Mouse (Mus musculus): ENCODE data around the gene Spryd4. TPM values are rescaled to one million over a fixed set of nuclear protein-coding genes. Genes with fewer than 3 reads are reported as not detected.

Spryd4 gene
- polyA plus RNA-seq, 1 experiment from 2014 or later, result 32.4 TPM

DNA sequence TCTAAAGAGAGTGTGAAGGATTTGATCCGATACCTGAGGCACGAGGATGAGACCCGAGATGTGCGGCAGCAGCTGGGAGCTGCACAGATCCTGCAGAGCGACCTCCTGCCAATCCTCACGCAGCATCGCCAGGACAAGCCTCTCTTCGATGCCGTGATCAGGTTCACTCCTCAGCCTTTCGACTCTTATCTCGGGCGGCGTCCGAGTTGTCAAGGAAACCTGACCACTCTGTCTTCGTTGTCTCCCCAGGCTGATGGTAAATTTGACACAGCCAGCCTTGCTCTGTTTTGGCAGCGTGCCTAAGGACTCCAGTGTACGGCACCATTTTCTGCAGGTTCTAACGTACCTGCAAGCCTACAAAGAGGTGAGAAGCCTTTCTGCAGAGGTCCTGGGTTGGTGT lies 28.5 kb upstream of the Spryd4 start:
- Histone ChIP-seq H3K9ac (replicated peaks) (no peak overlapping the region), H3K4me3 (replicated peaks) (no peak overlapping the region), H3K27ac (no peak overlapping the region), H3K4me2 (no peak overlapping the region), H3K9me3 (no peaks in the 10 kb centered on the region), H3K4me1 (replicated peaks) (peaks cover 17% of the 10 kb centered on the region), H3K27me3 (no peaks in the 10 kb centered on the region), H3K36me3 (peaks cover 68% of the 10 kb centered on the region)
- no peak for ATAC-seq (ENCODE audit: insufficient number of reproducible peaks, insufficient read depth, low FRiP score, low TSS enrichment, low read depth)
- WGBS, result 95% methylated on average over 18 of the region's 18 CpGs

DNA sequence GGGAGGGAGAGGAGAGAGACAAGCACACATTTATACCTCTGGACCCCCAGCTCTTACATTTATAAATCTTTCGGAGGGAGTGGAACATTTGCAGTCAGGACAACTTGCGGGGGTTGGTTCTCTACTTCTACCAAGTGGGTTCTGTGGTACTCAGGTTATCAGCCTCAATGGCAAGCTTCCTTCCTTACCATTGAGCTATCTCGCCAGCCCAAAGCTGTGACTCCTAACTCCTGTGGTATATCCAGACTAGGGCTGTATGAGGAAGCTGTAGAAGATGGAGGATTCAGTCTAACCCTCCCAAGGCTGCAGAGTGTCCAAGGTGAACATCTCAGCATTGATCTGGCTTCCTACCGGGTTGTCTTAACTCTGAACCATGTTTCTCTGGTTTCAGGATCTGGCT lies 27.5 kb upstream of the Spryd4 start:
- peaks cover 64% of the 10 kb centered on the region for H3K36me3 ChIP-seq
- no peak overlapping the region for H3K9ac ChIP-seq (replicated peaks)
- H3K27ac ChIP-seq, result no peak overlapping the region
- peaks cover 22% of the 10 kb centered on the region for H3K4me1 ChIP-seq (replicated peaks)
- no peak overlapping the region for H3K4me3 ChIP-seq (replicated peaks)
- H3K27me3 ChIP-seq, result no peaks in the 10 kb centered on the region
- H3K4me2 ChIP-seq, result no peak overlapping the region
- no peaks in the 10 kb centered on the region for H3K9me3 ChIP-seq
- no peak for ATAC-seq (ENCODE audit: insufficient number of reproducible peaks, insufficient read depth, low FRiP score, low TSS enrichment, low read depth)
- 93% methylated on average over 4 of the region's 4 CpGs for WGBS

DNA sequence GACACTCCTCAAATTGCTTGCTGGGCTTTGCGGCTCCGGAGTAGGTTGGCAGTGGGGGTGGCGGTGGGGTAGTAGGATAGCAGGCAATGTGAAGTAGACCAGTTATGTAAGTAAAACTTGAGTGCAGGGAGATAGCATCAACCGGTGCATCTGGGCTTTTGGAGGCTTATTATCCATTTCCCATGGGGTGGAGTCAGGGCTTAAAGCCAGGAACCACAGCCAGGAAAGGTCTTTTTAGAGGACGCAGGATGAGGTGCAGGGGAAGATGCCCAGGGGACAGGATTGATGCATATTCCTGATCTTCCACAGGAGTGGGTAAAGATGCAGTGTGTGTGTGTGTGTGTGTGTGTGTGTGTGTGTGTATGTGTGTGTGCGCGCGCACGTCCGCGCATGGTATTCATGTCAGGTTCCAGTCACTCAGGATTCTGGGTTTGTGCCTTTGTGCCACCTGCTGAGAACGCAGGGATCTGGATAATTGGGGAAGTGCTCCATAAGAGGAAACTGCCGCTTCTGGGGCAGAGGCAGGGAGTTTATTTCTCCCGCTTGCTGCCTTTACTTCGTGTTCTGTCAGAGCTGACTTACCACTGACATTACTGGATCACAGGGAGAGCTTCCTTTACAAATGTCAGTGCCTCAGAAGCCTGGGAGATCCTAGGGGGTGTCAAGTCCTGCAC lies 26.3 kb upstream of the Spryd4 start:
- 78% methylated on average over 15 of the region's 15 CpGs for WGBS
- Histone ChIP-seq H3K27ac (peak overlapping the region; percentile 35; the same call in 1 of the 2 replicates), H3K9me3 (no peaks in the 10 kb centered on the region), H3K27me3 (no peaks in the 10 kb centered on the region), H3K9ac (replicated peaks) (no peak overlapping the region), H3K4me1 (replicated peaks) (peaks cover 27% of the 10 kb centered on the region), H3K4me2 (no peak overlapping the region), H3K4me3 (replicated peaks) (no peak overlapping the region), H3K36me3 (peaks cover 57% of the 10 kb centered on the region)
- ATAC-seq (ENCODE audit: insufficient number of reproducible peaks, insufficient read depth, low FRiP score, low TSS enrichment, low read depth), result no peak

DNA sequence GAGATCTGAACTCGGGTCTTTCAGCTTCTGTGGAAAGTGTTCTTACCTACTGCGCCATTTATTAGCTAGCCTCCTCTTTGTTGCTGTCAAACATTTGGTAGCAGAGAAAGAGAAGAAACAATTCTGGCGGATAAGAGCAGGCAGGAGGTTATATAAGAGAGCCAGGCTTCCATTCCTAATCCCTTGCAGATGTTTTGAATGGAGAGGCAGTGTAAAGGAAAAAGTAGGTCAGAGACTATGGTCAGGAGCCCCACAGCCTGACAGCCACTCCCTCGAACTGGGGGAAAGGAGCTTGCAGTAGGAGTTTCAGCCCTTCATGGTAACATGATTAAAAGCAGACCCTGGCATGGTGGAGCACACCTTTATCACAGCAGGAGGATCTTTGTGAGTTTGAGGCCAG lies 24.7 kb upstream of the Spryd4 start:
- Histone ChIP-seq H3K36me3 (peaks cover 41% of the 10 kb centered on the region), H3K9me3 (no peaks in the 10 kb centered on the region), H3K4me2 (no peak overlapping the region), H3K4me3 (replicated peaks) (no peak overlapping the region), H3K27me3 (no peaks in the 10 kb centered on the region), H3K4me1 (replicated peaks) (peaks cover 30% of the 10 kb centered on the region), H3K27ac (peak overlapping the region; percentile 68), H3K9ac (replicated peaks) (no peak overlapping the region)
- no peak for ATAC-seq (ENCODE audit: insufficient number of reproducible peaks, insufficient read depth, low FRiP score, low TSS enrichment, low read depth)
- WGBS, result 32% methylated on average over 4 of the region's 4 CpGs

DNA sequence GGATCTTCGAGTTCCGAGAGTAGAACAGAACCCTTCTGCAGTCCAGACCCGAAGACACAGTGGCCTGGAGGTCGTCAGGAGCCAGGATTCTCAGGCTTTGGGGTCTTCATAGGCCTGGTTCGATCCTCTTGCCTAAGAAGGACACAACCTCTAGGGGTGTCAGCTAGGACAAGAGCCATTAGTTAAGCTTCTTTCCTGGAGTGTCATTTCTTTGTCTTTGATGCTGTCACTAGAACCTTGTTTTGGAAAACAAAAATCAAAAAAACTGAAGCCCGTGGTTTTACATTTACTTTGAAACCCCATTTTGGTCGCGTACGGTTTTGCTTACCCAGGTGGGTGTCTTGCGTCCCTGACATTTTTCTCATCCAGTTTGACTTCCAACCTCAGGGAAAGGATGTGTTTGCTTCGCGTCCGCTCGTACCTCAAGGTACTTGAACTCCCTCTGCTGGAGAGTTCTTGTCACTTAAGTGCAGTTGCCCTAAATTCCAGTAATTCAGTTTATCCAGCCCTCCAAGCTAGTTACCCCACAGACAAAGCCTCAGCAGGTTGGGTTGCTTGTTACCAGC lies 20.9 kb upstream of the Spryd4 start:
- H3K27ac ChIP-seq, result peak overlapping the region; percentile 97
- peak overlapping the region; percentile 79 for H3K4me3 ChIP-seq (replicated peaks)
- H3K9ac ChIP-seq (replicated peaks), result peak overlapping the region; percentile 82
- H3K4me2 ChIP-seq, result peak overlapping the region; percentile 65
- H3K36me3 ChIP-seq, result peaks cover 11% of the 10 kb centered on the region
- ATAC-seq (ENCODE audit: insufficient number of reproducible peaks, insufficient read depth, low FRiP score, low TSS enrichment, low read depth), result no peak; the same call in 1 of the 2 replicates
- H3K27me3 ChIP-seq, result no peaks in the 10 kb centered on the region
- H3K4me1 ChIP-seq (replicated peaks), result peaks cover 37% of the 10 kb centered on the region
- H3K9me3 ChIP-seq, result no peaks in the 10 kb centered on the region
- 0% methylated on average over 14 of the region's 14 CpGs for WGBS

DNA sequence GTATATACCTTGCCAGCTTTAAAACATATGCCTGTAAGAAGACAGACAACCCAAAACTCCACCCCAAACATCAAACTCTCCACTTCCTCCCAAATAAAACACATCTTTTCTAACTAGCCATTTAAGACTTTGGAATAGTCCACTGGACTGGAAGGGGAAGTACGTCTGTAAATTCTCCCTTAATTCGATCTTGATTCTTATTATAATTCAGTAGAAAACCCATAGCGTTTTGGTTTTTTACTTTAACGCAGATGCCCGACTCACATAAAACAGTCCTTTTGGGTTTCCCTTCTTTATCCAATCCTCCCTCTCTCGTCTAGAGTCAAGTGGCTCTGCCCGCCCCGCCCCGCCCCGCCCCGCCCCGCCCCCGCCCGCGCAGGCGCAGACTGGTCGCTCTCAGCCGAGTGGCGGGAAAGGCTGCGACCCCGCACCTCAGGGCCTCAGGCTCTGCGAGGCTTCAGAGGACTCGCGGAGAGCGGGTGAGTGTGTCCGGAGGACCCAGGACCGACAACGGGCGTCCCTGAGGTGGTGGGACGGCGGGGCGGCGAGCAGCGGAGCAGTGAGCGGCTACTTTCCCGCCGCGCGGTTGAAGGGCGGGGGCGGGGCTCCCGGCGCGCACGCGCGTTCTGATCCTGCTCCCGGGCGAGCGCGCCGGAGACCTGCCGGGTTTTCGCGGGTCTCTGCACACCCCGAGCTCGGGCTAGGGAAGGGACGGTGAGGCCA lies 20.3 kb upstream of the Spryd4 start, which contains the start of gene Timeless:
TSS of gene Timeless (plus strand) at position 369 of the 723 bp plus-strand sequence.
- H3K9me3 ChIP-seq, result no peaks in the 10 kb centered on the region
- peak within 1 kb of the TSS; percentile 65 for H3K4me2 ChIP-seq
- peak; percentile 87 for ATAC-seq (ENCODE audit: insufficient number of reproducible peaks, insufficient read depth, low FRiP score, low TSS enrichment, low read depth)
- H3K27ac ChIP-seq, result peak within 1 kb of the TSS; percentile 97
- under 1% methylated on average over 58 of the region's 58 CpGs for WGBS
- no peaks in the 10 kb centered on the region for H3K27me3 ChIP-seq
- peaks cover 11% of the 10 kb centered on the region for H3K36me3 ChIP-seq
- H3K4me3 ChIP-seq (replicated peaks), result peak within 1 kb of the TSS; percentile 79
- H3K4me1 ChIP-seq (replicated peaks), result peaks cover 37% of the 10 kb centered on the region
- H3K9ac ChIP-seq (replicated peaks), result peak within 1 kb of the TSS; percentile 82

DNA sequence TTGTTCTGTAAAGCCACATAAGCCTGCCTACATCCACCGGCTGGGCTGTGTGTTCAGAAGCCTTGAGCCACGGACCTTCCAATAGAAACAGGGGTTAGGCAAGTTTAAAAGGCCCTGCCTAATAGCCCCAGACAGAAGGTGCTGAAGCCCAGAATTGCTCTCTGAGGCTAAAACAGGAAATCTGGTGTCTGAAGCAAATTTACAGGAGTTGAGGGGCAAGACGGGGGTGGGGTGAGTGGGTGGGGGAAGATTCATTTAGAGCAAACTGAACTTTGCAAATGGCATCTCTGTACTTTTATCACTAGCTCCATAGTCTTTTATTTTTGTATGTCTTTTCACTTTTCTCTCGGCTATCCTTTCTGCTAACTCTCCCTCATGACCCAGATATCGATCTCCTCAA lies 19.5 kb upstream of the Spryd4 start:
- Histone ChIP-seq H3K4me3 (replicated peaks) (peak overlapping the region; percentile 79), H3K36me3 (peaks cover 11% of the 10 kb centered on the region), H3K9me3 (no peaks in the 10 kb centered on the region), H3K4me1 (replicated peaks) (peaks cover 40% of the 10 kb centered on the region), H3K4me2 (peak overlapping the region; percentile 65), H3K9ac (replicated peaks) (peak overlapping the region; percentile 82), H3K27ac (peak overlapping the region; percentile 97), H3K27me3 (no peaks in the 10 kb centered on the region)
- WGBS, result 11% methylated on average over 5 of the region's 5 CpGs
- ATAC-seq (ENCODE audit: insufficient number of reproducible peaks, insufficient read depth, low FRiP score, low TSS enrichment, low read depth), result no peak

DNA sequence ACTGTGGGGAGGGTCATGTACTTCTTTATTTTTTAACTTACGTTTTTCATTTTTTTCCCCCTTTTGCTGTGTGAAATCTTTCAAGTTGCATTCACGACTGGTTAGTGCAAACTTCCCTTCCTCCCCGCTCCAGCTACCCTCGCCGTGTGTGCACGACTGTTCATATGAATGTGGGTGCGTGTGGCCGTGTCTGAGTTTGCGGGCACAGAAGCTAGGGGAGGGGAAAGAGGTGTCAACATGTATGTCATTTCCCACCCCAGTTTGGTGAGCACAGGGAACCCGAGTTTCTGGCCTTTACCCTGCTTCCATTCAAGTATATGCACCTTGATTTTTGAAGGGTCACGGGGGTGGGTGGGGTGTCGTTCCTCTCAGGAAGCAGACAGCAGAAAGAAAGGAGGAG lies 19.0 kb upstream of the Spryd4 start:
- no peaks in the 10 kb centered on the region for H3K27me3 ChIP-seq
- H3K9ac ChIP-seq (replicated peaks), result peak overlapping the region; percentile 82; the same call in 1 of the 2 replicates
- H3K36me3 ChIP-seq, result peaks cover 11% of the 10 kb centered on the region
- peaks cover 41% of the 10 kb centered on the region for H3K4me1 ChIP-seq (replicated peaks)
- peak overlapping the region; percentile 97 for H3K27ac ChIP-seq
- peak overlapping the region; percentile 79; the same call in 1 of the 2 replicates for H3K4me3 ChIP-seq (replicated peaks)
- WGBS, result 66% methylated on average over 12 of the region's 12 CpGs
- H3K9me3 ChIP-seq, result no peaks in the 10 kb centered on the region
- H3K4me2 ChIP-seq, result peak overlapping the region; percentile 65
- ATAC-seq (ENCODE audit: insufficient number of reproducible peaks, insufficient read depth, low FRiP score, low TSS enrichment, low read depth), result no peak

DNA sequence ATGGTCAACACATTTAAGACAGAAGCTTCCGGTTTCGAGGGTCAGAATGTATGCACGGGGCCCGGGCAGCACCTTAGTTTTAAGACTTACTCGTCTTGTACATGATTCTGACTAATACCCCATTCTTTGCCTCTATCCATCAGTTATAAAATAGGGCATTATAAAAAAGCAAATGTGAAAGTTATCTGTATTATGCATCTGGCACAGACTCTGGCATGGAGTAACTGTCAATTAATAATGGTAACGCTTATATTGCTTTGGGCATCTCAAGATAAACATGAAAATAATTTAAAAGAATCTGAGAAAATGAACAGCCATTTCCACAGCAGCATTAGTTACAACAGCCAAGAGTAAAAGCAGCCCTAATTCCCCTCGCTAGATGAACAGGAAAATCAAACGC lies 16.4 kb upstream of the Spryd4 start:
- 89% methylated on average over 8 of the region's 8 CpGs for WGBS
- Histone ChIP-seq H3K4me3 (replicated peaks) (no peak overlapping the region), H3K36me3 (no peaks in the 10 kb centered on the region), H3K4me1 (replicated peaks) (peaks cover 41% of the 10 kb centered on the region), H3K4me2 (no peak overlapping the region), H3K9ac (replicated peaks) (no peak overlapping the region), H3K27me3 (no peaks in the 10 kb centered on the region), H3K9me3 (no peaks in the 10 kb centered on the region), H3K27ac (no peak overlapping the region)
- no peak for ATAC-seq (ENCODE audit: insufficient number of reproducible peaks, insufficient read depth, low FRiP score, low TSS enrichment, low read depth)

DNA sequence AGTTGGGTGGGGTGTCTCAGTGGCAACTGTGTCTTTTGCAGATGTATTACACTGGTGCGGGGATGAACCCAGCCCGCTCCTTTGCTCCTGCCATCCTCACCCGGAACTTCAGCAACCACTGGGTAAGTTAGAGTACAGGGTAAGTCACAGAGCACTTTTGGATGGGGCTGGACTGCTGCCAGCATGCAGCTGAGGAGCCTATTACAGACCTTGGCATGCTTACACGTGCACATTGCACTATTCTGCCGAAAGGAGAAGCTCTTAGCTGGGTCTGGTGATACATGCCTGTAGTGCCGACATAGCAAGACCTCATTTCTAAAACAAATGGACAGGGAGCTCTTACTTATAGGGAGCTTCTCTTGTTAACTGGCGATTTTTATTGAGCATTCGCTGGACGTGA lies 16.0 kb upstream of the Spryd4 start:
- no peak overlapping the region for H3K4me3 ChIP-seq (replicated peaks)
- peaks cover 38% of the 10 kb centered on the region for H3K4me1 ChIP-seq (replicated peaks)
- no peaks in the 10 kb centered on the region for H3K27me3 ChIP-seq
- no peak for ATAC-seq (ENCODE audit: insufficient number of reproducible peaks, insufficient read depth, low FRiP score, low TSS enrichment, low read depth)
- H3K36me3 ChIP-seq, result no peaks in the 10 kb centered on the region
- WGBS, result 83% methylated on average over 9 of the region's 9 CpGs
- H3K4me2 ChIP-seq, result no peak overlapping the region
- H3K27ac ChIP-seq, result peak overlapping the region; percentile 23; the same call in 1 of the 2 replicates
- no peak overlapping the region for H3K9ac ChIP-seq (replicated peaks)
- no peaks in the 10 kb centered on the region for H3K9me3 ChIP-seq

DNA sequence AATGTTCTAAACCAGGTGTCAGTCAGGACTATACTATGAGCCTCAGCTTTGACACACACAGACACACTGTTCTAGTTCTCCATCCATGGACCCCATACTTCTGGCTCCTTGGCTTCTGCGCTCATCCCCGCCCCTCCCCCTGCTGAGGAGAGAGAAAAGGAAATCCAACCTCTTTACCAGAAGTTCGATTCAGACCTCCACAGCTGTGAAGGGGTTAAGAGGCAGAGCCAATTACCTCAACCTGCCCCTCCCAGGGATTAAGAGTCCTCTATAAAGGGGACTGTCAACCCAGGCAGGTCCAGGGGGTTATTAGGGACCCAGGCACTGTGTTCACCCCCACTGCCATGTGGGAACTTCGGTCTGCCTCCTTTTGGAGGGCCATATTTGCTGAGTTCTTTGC lies 13.9 kb upstream of the Spryd4 start, which contains the start of gene Mip:
TSS of gene Mip (plus strand) at position 301 of the 400 bp plus-strand sequence.
- no peaks in the 10 kb centered on the region for H3K36me3 ChIP-seq
- peak; percentile 34; the same call in 1 of the 2 replicates for ATAC-seq (ENCODE audit: insufficient number of reproducible peaks, insufficient read depth, low FRiP score, low TSS enrichment, low read depth)
- peaks cover 31% of the 10 kb centered on the region for H3K4me1 ChIP-seq (replicated peaks)
- H3K4me3 ChIP-seq (replicated peaks), result no peak within 1 kb of the TSS
- no peak within 1 kb of the TSS; the same call in 1 of the 2 replicates for H3K9ac ChIP-seq (replicated peaks)
- 46% methylated on average over 4 of the region's 4 CpGs for WGBS
- H3K4me2 ChIP-seq, result no peak within 1 kb of the TSS
- 0 out of 2 replicates have a peak, but pooled peaks cover 2% of the 10 kb centered on the region for H3K27me3 ChIP-seq
- peak within 1 kb of the TSS; percentile 77 for H3K27ac ChIP-seq
- no peaks in the 10 kb centered on the region for H3K9me3 ChIP-seq
